Mouse (Mus musculus): ENCODE measurements at regions not wholly inside any gene's neighbourhood (a gene's known extent, or its start where the extent isn't known, plus 50 kb on each side); places are given as distances from the start of the nearest gene placed in this dataset.

DNA sequence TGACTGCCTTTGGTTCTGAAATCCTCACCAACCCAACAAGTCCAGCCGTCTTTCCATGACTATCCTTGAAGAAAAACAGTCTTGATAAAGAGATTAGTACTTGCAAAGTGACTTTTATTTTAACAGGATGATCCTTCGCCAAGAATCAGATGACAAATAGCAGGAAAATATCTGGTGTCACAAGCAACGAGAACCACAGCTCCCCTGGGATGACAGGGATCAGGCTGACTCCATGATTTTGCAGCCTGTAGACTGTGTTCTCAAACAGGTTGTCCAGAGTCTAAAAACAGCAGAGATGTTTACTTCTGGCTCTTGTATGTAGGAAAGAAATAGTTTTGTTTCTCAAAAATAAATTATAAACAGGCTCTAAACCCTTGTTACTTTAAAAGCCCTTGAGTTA, 63.3 kb downstream of the Tmem18 start:
- DNase-seq (ENCODE audit: low spot score), result no peak

- DNase-seq (ENCODE audit: low spot score), result no peak
Observed at GRCm38 (mm10) chr12:30651506-30651905, 67.3 kb downstream of the Tmem18 start.

GRCm38 (mm10) chr12:30654347-30655075, 70.3 kb downstream of the Tmem18 start:
- no peak for DNase-seq (ENCODE audit: low spot score)

GRCm38 (mm10) chr12:30655076-30655421, 70.8 kb downstream of the Tmem18 start:
- no peak for DNase-seq (ENCODE audit: low spot score)

GRCm38 (mm10) chr12:30678826-30679225, 94.6 kb downstream of the Tmem18 start:
- no peak for DNase-seq (ENCODE audit: low spot score)

- no peak for DNase-seq (ENCODE audit: low spot score)
Observed at GRCm38 (mm10) chr12:30690038-30690437, 105.8 kb downstream of the Tmem18 start.

- no peak for DNase-seq (ENCODE audit: low spot score)
Observed at GRCm38 (mm10) chr12:30693540-30693939, 109.3 kb downstream of the Tmem18 start.

DNA sequence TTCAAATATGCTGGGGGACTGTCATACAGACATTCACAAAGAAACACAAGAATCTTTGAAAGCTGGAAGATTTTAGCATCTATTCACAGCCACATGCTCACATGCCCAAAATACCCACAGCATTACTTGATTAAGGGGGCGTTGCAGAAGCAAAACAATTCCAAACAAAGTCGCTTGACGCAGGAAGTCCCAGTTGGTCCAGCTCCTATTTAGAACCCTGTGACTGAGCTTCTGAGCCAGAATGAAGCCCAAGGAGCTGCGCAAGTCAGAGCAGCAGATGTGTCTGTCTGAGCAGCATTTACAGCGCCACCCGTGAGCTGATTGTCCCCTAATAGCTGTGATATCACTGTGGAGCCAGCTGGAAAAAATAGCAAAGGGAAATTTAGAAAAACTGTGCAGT, 114.0 kb downstream of the Tmem18 start:
- no peak for DNase-seq (ENCODE audit: low spot score)

- no peak for DNase-seq (ENCODE audit: low spot score)
Observed at GRCm38 (mm10) chr12:30703691-30704090, 119.5 kb downstream of the Tmem18 start.

DNA sequence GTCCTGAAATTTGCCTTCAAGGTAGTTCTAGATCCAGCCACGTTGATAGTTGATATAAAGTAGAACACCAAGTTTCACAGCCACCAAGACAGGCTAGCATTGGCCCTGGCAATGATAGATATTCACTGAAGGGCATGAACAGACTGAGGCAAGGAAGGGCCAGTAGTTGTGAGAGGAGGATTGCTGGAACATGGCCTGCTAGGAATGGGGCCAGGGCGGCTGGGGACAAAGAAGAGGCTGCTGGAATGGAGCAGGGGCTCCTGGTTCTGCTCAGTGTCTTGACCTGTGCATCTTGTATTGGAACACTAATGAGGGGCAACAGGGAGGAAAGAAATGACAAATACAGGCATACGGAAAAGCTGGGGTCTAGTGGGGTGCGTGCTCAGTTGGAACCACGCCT, 123.0 kb downstream of the Tmem18 start:
- DNase-seq (ENCODE audit: low spot score), result no peak

DNA sequence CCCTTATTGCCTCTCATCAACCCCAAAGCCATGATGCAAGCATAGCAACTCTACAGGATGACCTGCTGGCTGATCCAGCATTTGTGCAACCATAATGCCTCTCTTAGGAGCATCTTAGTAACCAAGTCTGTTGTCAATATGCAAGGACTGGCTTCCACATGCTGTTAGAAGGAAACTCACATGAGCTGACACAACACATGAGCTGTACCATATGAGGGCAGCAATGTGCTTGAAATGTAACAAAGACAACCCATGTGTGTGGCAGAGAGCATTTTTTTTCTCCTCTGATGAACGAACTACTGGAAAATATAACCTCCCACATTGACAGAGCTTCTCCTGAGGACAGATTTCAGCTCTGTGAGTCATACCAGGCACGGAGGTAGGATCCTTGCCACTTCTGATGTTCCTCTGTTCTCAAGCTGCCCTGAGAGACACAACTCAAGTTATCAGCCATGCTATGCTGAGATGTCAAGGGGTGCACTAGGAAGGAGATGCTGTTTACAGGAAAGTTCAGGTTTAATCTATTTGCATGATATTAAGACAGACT, 124.5 kb downstream of the Tmem18 start:
- DNase-seq (ENCODE audit: low spot score), result no peak

- peak; percentile 18 for DNase-seq (ENCODE audit: low spot score)
Observed at GRCm38 (mm10) chr12:30710554-30710953, 126.3 kb downstream of the Tmem18 start.

- peak; percentile 2 for DNase-seq (ENCODE audit: low spot score)
Observed at GRCm38 (mm10) chr12:30726747-30727146, 142.5 kb downstream of the Tmem18 start.

DNA sequence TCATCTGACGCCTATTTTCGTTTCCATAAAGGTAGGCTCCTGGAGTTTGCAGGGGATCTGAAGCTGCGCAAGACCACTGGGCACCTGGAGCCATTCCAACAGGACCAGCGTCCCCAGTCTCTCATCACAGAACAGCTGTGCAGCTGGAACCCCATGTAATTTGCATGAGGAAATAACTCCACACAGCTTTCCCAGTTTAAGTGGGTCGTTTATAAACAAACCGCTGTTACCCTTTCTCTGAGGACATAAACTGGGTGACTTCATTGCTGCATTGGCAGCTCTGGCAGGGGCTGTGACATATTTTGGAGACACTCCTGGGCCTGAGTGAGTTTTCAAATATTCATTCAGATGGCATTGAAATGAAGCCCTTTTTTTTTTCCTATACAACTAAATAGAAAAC, 145.2 kb downstream of the Tmem18 start:
- DNase-seq (ENCODE audit: low spot score), result no peak

DNA sequence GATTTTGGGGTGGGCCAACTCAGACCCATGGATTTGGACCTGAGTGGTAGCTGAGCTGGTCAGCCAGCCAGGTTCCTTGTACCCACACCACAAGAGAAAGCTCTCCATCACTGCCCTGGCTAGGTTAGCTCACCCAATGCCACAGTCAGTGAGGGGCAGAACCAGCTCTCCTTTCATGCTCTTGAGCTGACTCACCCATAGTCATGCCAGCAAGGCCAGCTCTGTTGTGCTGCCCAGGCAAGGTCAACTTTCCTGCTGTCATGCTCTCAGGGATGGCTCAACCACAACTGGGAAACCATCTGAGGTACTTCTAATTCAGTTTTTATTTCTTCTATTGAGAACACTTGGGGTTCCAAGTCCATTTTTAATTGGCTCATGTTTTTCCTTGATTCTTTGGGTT, 116.5 kb upstream of the Alkal2 start:
- DNase-seq (ENCODE audit: low spot score), result no peak

DNA sequence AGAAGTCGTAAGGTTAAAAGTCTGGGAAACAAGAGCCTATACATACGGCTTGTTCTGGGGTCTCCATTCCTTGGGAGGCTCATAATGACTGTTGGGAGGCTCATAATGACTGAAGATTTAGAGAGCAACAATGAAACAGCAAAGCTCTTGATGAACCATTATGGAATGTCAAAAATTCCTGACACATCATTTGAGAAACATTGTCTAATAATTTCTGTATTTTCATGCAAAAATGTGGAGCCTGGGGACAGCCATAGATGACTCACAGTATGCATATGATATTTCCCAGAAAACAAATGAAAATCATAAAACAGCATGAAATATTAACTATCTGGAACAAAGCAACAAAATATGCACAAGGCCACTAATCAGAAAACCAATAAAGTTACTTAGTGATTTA, 90.8 kb upstream of the Alkal2 start:
- no peak for DNase-seq (ENCODE audit: low spot score)

DNA sequence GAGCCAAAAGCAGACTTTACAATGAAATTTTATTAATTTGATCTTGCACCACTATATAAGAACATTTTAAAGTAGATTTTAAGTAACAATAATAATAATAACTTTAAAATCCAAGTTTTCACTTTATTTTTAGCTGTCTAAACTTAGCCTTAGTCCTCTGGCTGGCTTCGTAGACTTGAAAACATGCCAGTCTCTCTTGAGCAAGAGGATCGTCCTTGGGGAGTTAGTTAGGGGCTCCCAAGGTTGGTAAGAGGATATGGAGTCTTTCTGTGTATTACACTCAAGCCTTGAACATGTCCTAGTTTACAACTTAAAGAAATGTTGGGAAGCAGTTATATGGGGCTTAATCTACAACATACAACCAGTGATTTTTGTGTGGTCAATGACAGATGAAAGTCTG, 68.0 kb upstream of the Alkal2 start:
- DNase-seq (ENCODE audit: low spot score), result no peak

DNA sequence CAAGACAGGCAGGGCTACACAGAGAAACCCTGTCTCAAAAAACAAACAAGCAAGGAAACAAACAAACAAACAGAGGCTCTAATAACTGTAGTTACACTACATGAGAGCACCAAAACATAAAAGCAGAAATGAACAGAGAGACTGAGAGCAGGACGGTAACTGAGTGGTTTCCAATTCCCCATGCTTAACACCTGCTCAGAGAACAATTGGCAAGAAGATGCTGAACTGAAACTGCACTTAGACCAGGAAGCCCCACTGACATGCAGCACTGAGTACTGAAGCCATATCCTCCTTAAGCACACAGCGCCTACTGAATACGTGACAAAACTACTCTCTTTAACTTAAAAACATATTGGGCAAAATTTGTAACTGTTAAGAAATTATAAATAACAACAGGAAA, 52.7 kb upstream of the Alkal2 start:
- no peak for DNase-seq (ENCODE audit: low spot score)
